Mouse (Mus musculus) neural tube, embryonic 11.5 days (tissue): Measurements from ENCODE around the gene Dock7. TPM values are rescaled to one million over a fixed set of nuclear protein-coding genes. Genes with fewer than 3 reads are reported as not detected.

Experiments used
- ATAC-seq: fragments of 200-750 bp; cut with Nextera tagmentation; 2 replicates; pipeline ENCODE4 v1.8.0; 2017; ENCODE audit warnings: moderate number of reproducible peaks, mild to moderate bottlenecking, moderate TSS enrichment, moderate library complexity; ENCODE audit not compliant: insufficient read depth, low FRiP score, low TSS enrichment
- DNase-seq: peaks from one replicate; pipeline ENCODE4 v3.0.0-alpha.2; 2015; ENCODE audit warnings: low spot score
- H3K27ac ChIP-seq: fragments of 300-500 bp; sonication (generic); 2 replicates; pipeline ENCODE4 v1.5.1; 2014; ENCODE audit warnings: low read depth, mild to moderate bottlenecking, low read length
- H3K27me3 ChIP-seq: fragments of 300-500 bp; sonication (generic); 2 replicates; pipeline ENCODE4 v1.6.1; 2014; ENCODE audit warnings: mild to moderate bottlenecking, low read length, mixed read lengths; ENCODE audit not compliant: control insufficient read depth, insufficient read depth
- H3K36me3 ChIP-seq: fragments of 300-500 bp; sonication (generic); 2 replicates; pipeline ENCODE4 v1.6.1; 2014; ENCODE audit warnings: mild to moderate bottlenecking, low read length, moderate library complexity, mixed read lengths; ENCODE audit not compliant: control insufficient read depth, insufficient read depth
- H3K4me1 ChIP-seq: fragments of 300-500 bp; sonication (generic); 2 replicates; pipeline ENCODE4 v1.6.1; 2014; ENCODE audit warnings: low read length, mixed read lengths; ENCODE audit not compliant: control insufficient read depth, insufficient read depth
- H3K4me2 ChIP-seq: fragments of 300-500 bp; sonication (generic); 2 replicates; pipeline ENCODE4 v1.6.1; 2014; ENCODE audit warnings: low read depth, mild to moderate bottlenecking, moderate library complexity
- H3K4me3 ChIP-seq: fragments of 300-500 bp; sonication (generic); 2 replicates; pipeline ENCODE4 v1.5.1; 2014; ENCODE audit warnings: low read depth, low read length
- H3K9ac ChIP-seq: fragments of 300-500 bp; sonication (generic); 2 replicates; pipeline ENCODE4 v1.6.1; 2014; ENCODE audit warnings: mild to moderate bottlenecking, low read length
- H3K9me3 ChIP-seq: fragments of 300-500 bp; sonication (generic); 2 replicates; pipeline ENCODE4 v1.6.1; 2016; ENCODE audit warnings: low read length; ENCODE audit not compliant: control insufficient read depth
- whole genome bisulfite sequencing: fragments of 180-500 bp; shearing (Covaris S2); extraction: QIAGEN DNeasy Blood & Tissue Kit; methylation state at CpG from one replicate; pipeline ENCODE4 v1.1.7; 2014; 5-methylcytosine and 5-hydroxymethylcytosine counted together
- polyA plus RNA-seq: library from polyadenylated mRNA; unstranded; fragments of >200 nt; fragmentation: Nextera tagmentation; extraction: Ambion mirVana; gene quantifications from 2 replicates; pipeline ENCODE4 v1.2.1, GENCODE M21; 2014

Gene Dock7
- polyA plus RNA-seq, 1 experiment from 2014 or later, result 114 TPM

GRCm38 (mm10) chr4:99108817-99109216 lies 11.9 kb downstream of the Dock7 start:
- no peak overlapping the region for H3K4me3 ChIP-seq
- no peak overlapping the region for H3K9ac ChIP-seq
- H3K27ac ChIP-seq, result no peak overlapping the region
- H3K4me1 ChIP-seq, result peaks cover 7% of the 10 kb centered on the region; the same call in 1 of the 2 replicates
- no peaks in the 10 kb centered on the region for H3K9me3 ChIP-seq
- ATAC-seq, result no peak
- DNase-seq, result no peak
- H3K36me3 ChIP-seq, result no peaks in the 10 kb centered on the region
- no peak overlapping the region for H3K4me2 ChIP-seq
- WGBS, result 88% methylated on average over 4 of the region's 4 CpGs
- no peaks in the 10 kb centered on the region for H3K27me3 ChIP-seq

- H3K27me3 ChIP-seq, result no peaks in the 10 kb centered on the region
- H3K4me2 ChIP-seq, result no peak overlapping the region
- DNase-seq (no peak), ATAC-seq (no peak)
- no peak overlapping the region for H3K27ac ChIP-seq
- H3K36me3 ChIP-seq, result no peaks in the 10 kb centered on the region
- peaks cover 4% of the 10 kb centered on the region; the same call in 1 of the 2 replicates for H3K4me1 ChIP-seq
- no peak overlapping the region for H3K4me3 ChIP-seq
- 88% methylated on average over 3 of the region's 3 CpGs for WGBS
- H3K9me3 ChIP-seq, result no peaks in the 10 kb centered on the region
- no peak overlapping the region for H3K9ac ChIP-seq
Observed at GRCm38 (mm10) chr4:99102846-99103245, 17.9 kb downstream of the Dock7 start.

GRCm38 (mm10) chr4:99100724-99101123 lies 20.0 kb downstream of the Dock7 start:
- H3K27ac ChIP-seq, result no peak overlapping the region
- no peak for ATAC-seq
- 90% methylated on average over 7 of the region's 7 CpGs for WGBS
- no peaks in the 10 kb centered on the region for H3K27me3 ChIP-seq
- no peaks in the 10 kb centered on the region for H3K9me3 ChIP-seq
- no peak overlapping the region for H3K4me2 ChIP-seq
- no peaks in the 10 kb centered on the region for H3K4me1 ChIP-seq
- no peak overlapping the region for H3K9ac ChIP-seq
- no peaks in the 10 kb centered on the region for H3K36me3 ChIP-seq
- no peak overlapping the region for H3K4me3 ChIP-seq
- no peak for DNase-seq

- H3K4me2 ChIP-seq, result no peak overlapping the region
- H3K36me3 ChIP-seq, result no peaks in the 10 kb centered on the region
- H3K9ac ChIP-seq, result no peak overlapping the region
- H3K27ac ChIP-seq, result no peak overlapping the region
- H3K4me1 ChIP-seq, result no peaks in the 10 kb centered on the region
- no peak for DNase-seq
- H3K9me3 ChIP-seq, result no peaks in the 10 kb centered on the region
- no peak for ATAC-seq
- WGBS, result 86% methylated on average over 3 of the region's 3 CpGs
- H3K27me3 ChIP-seq, result no peaks in the 10 kb centered on the region
- no peak overlapping the region for H3K4me3 ChIP-seq
Observed at GRCm38 (mm10) chr4:99091777-99092176, 28.9 kb downstream of the Dock7 start.

GRCm38 (mm10) chr4:99091151-99091701 lies 29.5 kb downstream of the Dock7 start:
- H3K4me3 ChIP-seq, result no peak overlapping the region
- no peaks in the 10 kb centered on the region for H3K9me3 ChIP-seq
- no peak overlapping the region for H3K9ac ChIP-seq
- no peak overlapping the region for H3K27ac ChIP-seq
- H3K4me2 ChIP-seq, result no peak overlapping the region
- ATAC-seq (no peak), DNase-seq (no peak)
- WGBS, result 58% methylated on average over 3 of the region's 3 CpGs
- H3K36me3 ChIP-seq, result no peaks in the 10 kb centered on the region
- no peaks in the 10 kb centered on the region for H3K4me1 ChIP-seq
- H3K27me3 ChIP-seq, result no peaks in the 10 kb centered on the region

GRCm38 (mm10) chr4:99087760-99088485 lies 32.8 kb downstream of the Dock7 start:
- H3K27me3 ChIP-seq, result no peaks in the 10 kb centered on the region
- no peak overlapping the region for H3K9ac ChIP-seq
- H3K27ac ChIP-seq, result no peak overlapping the region
- DNase-seq, result no peak
- no peak for ATAC-seq
- H3K36me3 ChIP-seq, result no peaks in the 10 kb centered on the region
- no peaks in the 10 kb centered on the region for H3K4me1 ChIP-seq
- WGBS, result 95% methylated on average over 17 of the region's 17 CpGs
- no peaks in the 10 kb centered on the region for H3K9me3 ChIP-seq
- no peak overlapping the region for H3K4me2 ChIP-seq
- H3K4me3 ChIP-seq, result no peak overlapping the region

GRCm38 (mm10) chr4:99083862-99084261 lies 36.9 kb downstream of the Dock7 start:
- DNase-seq, result no peak
- Histone ChIP-seq H3K4me2 (no peak overlapping the region), H3K27ac (no peak overlapping the region), H3K36me3 (0 out of 2 replicates have a peak, but pooled peaks cover 2% of the 10 kb centered on the region), H3K4me3 (no peak overlapping the region), H3K4me1 (no peaks in the 10 kb centered on the region), H3K9ac (no peak overlapping the region), H3K9me3 (no peaks in the 10 kb centered on the region), H3K27me3 (no peaks in the 10 kb centered on the region)
- ATAC-seq, result no peak
- 91% methylated on average over 3 of the region's 3 CpGs for WGBS

- Histone ChIP-seq H3K4me1 (no peaks in the 10 kb centered on the region), H3K4me3 (no peak overlapping the region), H3K36me3 (0 out of 2 replicates have a peak, but pooled peaks cover 4% of the 10 kb centered on the region), H3K4me2 (no peak overlapping the region), H3K27ac (no peak overlapping the region), H3K9ac (no peak overlapping the region), H3K27me3 (no peaks in the 10 kb centered on the region), H3K9me3 (no peaks in the 10 kb centered on the region)
- no peak for DNase-seq
- WGBS, result 88% methylated on average over 1 of the region's 1 CpGs
- ATAC-seq, result no peak
Observed at GRCm38 (mm10) chr4:99081169-99081568, 39.5 kb downstream of the Dock7 start.

- H3K27ac ChIP-seq, result no peak overlapping the region
- DNase-seq, result no peak
- no peak for ATAC-seq
- peaks cover 7% of the 10 kb centered on the region; the same call in 1 of the 2 replicates for H3K36me3 ChIP-seq
- 89% methylated on average over 3 of the region's 3 CpGs for WGBS
- H3K4me1 ChIP-seq, result no peaks in the 10 kb centered on the region
- H3K27me3 ChIP-seq, result no peaks in the 10 kb centered on the region
- H3K4me2 ChIP-seq, result no peak overlapping the region
- H3K9me3 ChIP-seq, result no peaks in the 10 kb centered on the region
- no peak overlapping the region for H3K9ac ChIP-seq
- no peak overlapping the region for H3K4me3 ChIP-seq
Observed at GRCm38 (mm10) chr4:99078005-99078404, 42.7 kb downstream of the Dock7 start.
